Mouse (Mus musculus): ENCODE data around the gene Npb. TPM values are rescaled to one million over a fixed set of nuclear protein-coding genes. Genes with fewer than 3 reads are reported as not detected.
"Not testable (repeated sequence)": the region's sequence is repeated elsewhere in the genome, so short reads cannot be mapped to it uniquely, and the experiment has no call there.

Gene Npb
- polyA plus RNA-seq, 1 experiment from 2014 or later: 13.0 TPM

DNA sequence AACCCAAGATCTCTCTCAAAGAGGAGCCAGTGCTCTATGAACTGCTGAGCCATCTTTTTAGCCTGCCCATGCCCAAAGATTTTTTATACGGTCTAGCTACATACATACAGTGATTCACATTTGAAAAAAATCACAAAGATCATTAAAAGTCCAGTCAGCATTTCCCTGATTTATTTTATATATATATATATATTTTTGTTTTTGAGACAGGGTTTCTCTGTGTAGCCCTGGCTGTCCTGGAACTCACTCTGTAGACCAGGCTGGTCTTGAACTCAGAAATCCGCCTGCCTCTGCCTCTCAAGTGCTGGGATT is 25.3 kb upstream of the Npb start:
- WGBS: 89% methylated on average over 2 of the region's 2 CpGs
- peaks cover 54% of the 10 kb centered on the region for H3K36me3 ChIP-seq (ENCODE audit: control insufficient read depth, insufficient read depth, low read length)
- not testable (repeated sequence) for ATAC-seq (ENCODE audit: insufficient number of reproducible peaks, insufficient read depth, low FRiP score, low read depth)

DNA sequence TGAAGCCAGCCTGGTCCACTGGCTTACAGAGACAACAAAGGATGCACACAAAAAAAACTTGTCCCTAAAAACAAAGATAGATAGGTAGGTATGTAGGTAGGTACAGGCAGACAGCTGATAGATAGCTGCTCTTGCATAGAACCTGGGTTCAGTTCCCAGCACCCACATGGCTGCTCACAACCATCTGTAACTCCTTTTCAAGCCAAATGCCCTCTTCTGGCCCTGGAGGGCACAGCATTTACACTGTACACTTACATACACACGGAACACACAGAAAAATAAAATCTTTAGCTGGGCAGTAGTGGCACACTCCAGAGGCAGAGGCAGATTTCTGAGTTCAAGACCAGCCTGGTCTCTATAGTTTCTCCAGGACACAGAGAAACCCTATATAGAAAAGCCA is 24.3 kb upstream of the Npb start:
- Histone ChIP-seq H3K9ac (replicated peaks; ENCODE audit: low read depth, low read length) (no peak overlapping the region), H3K9me3 (ENCODE audit: control insufficient read depth, low read depth, low read length) (0 out of 2 replicates have a peak, but pooled peaks cover 3% of the 10 kb centered on the region), H3K36me3 (ENCODE audit: control insufficient read depth, insufficient read depth, low read length) (peaks cover 50% of the 10 kb centered on the region), H3K27me3 (ENCODE audit: control insufficient read depth, insufficient read depth, low read length) (no peaks in the 10 kb centered on the region), H3K27ac (ENCODE audit: low read length) (no peak overlapping the region), H3K4me1 (ENCODE audit: control insufficient read depth, insufficient read depth, low read length) (peaks cover 16% of the 10 kb centered on the region), H3K4me3 (ENCODE audit: low read depth, low read length) (no peak overlapping the region), H3K4me2 (replicated peaks; ENCODE audit: low read depth, low read length) (no peak overlapping the region)
- ATAC-seq (ENCODE audit: insufficient number of reproducible peaks, insufficient read depth, low FRiP score, low read depth): no peak
- 88% methylated on average over 1 of the region's 1 CpGs for WGBS

More for the DNA sequence above, 25.3 kb upstream of the Npb start:
- not testable (repeated sequence) for H3K27ac ChIP-seq (ENCODE audit: low read length); H3K9me3 ChIP-seq (ENCODE audit: control insufficient read depth, low read depth, low read length); H3K4me3 ChIP-seq (ENCODE audit: low read depth, low read length); H3K27me3 ChIP-seq (ENCODE audit: control insufficient read depth, insufficient read depth, low read length); H3K4me2 ChIP-seq (replicated peaks; ENCODE audit: low read depth, low read length); H3K9ac ChIP-seq (replicated peaks; ENCODE audit: low read depth, low read length)
- H3K4me1 ChIP-seq (ENCODE audit: control insufficient read depth, insufficient read depth, low read length): peaks cover 18% of the 10 kb centered on the region

DNA sequence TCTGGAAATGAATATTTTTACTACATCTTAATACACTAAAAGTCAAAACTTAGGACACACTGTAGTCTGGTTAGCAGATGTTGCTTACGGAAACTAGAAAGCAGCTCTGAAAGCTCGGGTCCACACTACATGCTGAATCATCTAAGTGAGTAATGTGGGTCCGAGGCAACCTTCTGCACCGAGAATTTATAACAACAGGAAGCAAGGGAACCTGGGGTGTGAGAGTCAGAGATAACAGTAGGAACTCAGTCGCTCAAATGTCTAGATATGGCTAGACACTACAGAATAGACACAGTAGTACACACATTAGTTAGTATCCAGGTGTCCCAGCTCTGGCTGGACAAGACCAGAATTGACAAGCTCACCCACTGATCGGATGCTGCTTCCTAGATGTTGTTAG is 19.7 kb upstream of the Npb start:
- Histone ChIP-seq H3K9ac (replicated peaks; ENCODE audit: low read depth, low read length) (no peak overlapping the region), H3K36me3 (ENCODE audit: control insufficient read depth, insufficient read depth, low read length) (peaks cover 82% of the 10 kb centered on the region), H3K4me3 (ENCODE audit: low read depth, low read length) (no peak overlapping the region), H3K27me3 (ENCODE audit: control insufficient read depth, insufficient read depth, low read length) (no peaks in the 10 kb centered on the region), H3K4me1 (ENCODE audit: control insufficient read depth, insufficient read depth, low read length) (no peaks in the 10 kb centered on the region), H3K4me2 (replicated peaks; ENCODE audit: low read depth, low read length) (no peak overlapping the region), H3K27ac (ENCODE audit: low read length) (no peak overlapping the region), H3K9me3 (ENCODE audit: control insufficient read depth, low read depth, low read length) (0 out of 2 replicates have a peak, but pooled peaks cover 3% of the 10 kb centered on the region)
- ATAC-seq (ENCODE audit: insufficient number of reproducible peaks, insufficient read depth, low FRiP score, low read depth): no peak
- WGBS: 95% methylated on average over 6 of the region's 6 CpGs

- Histone ChIP-seq H3K36me3 (ENCODE audit: control insufficient read depth, insufficient read depth, low read length) (peaks cover 51% of the 10 kb centered on the region), H3K9ac (replicated peaks; ENCODE audit: low read depth, low read length) (peak overlapping the region; percentile 100), H3K4me2 (replicated peaks; ENCODE audit: low read depth, low read length) (peak overlapping the region; percentile 98), H3K4me1 (ENCODE audit: control insufficient read depth, insufficient read depth, low read length) (peaks cover 18% of the 10 kb centered on the region; the same call in 1 of the 2 replicates), H3K27ac (ENCODE audit: low read length) (peak overlapping the region; percentile 80), H3K27me3 (ENCODE audit: control insufficient read depth, insufficient read depth, low read length) (no peaks in the 10 kb centered on the region), H3K9me3 (ENCODE audit: control insufficient read depth, low read depth, low read length) (no peaks in the 10 kb centered on the region), H3K4me3 (ENCODE audit: low read depth, low read length) (peak overlapping the region; percentile 99)
- WGBS: 3% methylated on average over 92 of the region's 99 CpGs
- ATAC-seq (ENCODE audit: insufficient number of reproducible peaks, insufficient read depth, low FRiP score, low read depth): peak; percentile 46
Observed at GRCm38 (mm10) chr11:120597240-120598235, 10.7 kb upstream of the Npb start.

GRCm38 (mm10) chr11:120598283-120598989 is 9.8 kb upstream of the Npb start, which contains the start of the genes Alyref and Anapc11:
Gene Alyref, minus strand, starts transcription at chr11:120598365.
Gene Anapc11, plus strand, starts transcription at chr11:120598421.
- Histone ChIP-seq H3K9me3 (ENCODE audit: control insufficient read depth, low read depth, low read length) (no peaks in the 10 kb centered on the region), H3K4me1 (ENCODE audit: control insufficient read depth, insufficient read depth, low read length) (peaks cover 18% of the 10 kb centered on the region; the same call in 1 of the 2 replicates), H3K4me3 (ENCODE audit: low read depth, low read length) (peak within 1 kb of the TSS; percentile 99), H3K9ac (replicated peaks; ENCODE audit: low read depth, low read length) (peak within 1 kb of the TSS; percentile 100), H3K27me3 (ENCODE audit: control insufficient read depth, insufficient read depth, low read length) (no peaks in the 10 kb centered on the region), H3K4me2 (replicated peaks; ENCODE audit: low read depth, low read length) (peak within 1 kb of the TSS; percentile 98), H3K27ac (ENCODE audit: low read length) (peak within 1 kb of the TSS; percentile 85), H3K36me3 (ENCODE audit: control insufficient read depth, insufficient read depth, low read length) (peaks cover 48% of the 10 kb centered on the region)
- ATAC-seq (ENCODE audit: insufficient number of reproducible peaks, insufficient read depth, low FRiP score, low read depth): peak; percentile 97
- under 1% methylated on average over 88 of the region's 88 CpGs for WGBS

GRCm38 (mm10) chr11:120598990-120599549 is 9.2 kb upstream of the Npb start:
- no peak for ATAC-seq (ENCODE audit: insufficient number of reproducible peaks, insufficient read depth, low FRiP score, low read depth)
- H3K4me3 ChIP-seq (ENCODE audit: low read depth, low read length): peak overlapping the region; percentile 99

GRCm38 (mm10) chr11:120600716-120601115 is 7.6 kb upstream of the Npb start:
- Histone ChIP-seq H3K4me3 (ENCODE audit: low read depth, low read length) (no peak overlapping the region), H3K4me2 (replicated peaks; ENCODE audit: low read depth, low read length) (no peak overlapping the region), H3K27ac (ENCODE audit: low read length) (no peak overlapping the region), H3K27me3 (ENCODE audit: control insufficient read depth, insufficient read depth, low read length) (no peaks in the 10 kb centered on the region), H3K9me3 (ENCODE audit: control insufficient read depth, low read depth, low read length) (no peaks in the 10 kb centered on the region), H3K4me1 (ENCODE audit: control insufficient read depth, insufficient read depth, low read length) (peaks cover 18% of the 10 kb centered on the region; the same call in 1 of the 2 replicates), H3K36me3 (ENCODE audit: control insufficient read depth, insufficient read depth, low read length) (peaks cover 47% of the 10 kb centered on the region), H3K9ac (replicated peaks; ENCODE audit: low read depth, low read length) (no peak overlapping the region)
- ATAC-seq (ENCODE audit: insufficient number of reproducible peaks, insufficient read depth, low FRiP score, low read depth): no peak
- 95% methylated on average over 3 of the region's 3 CpGs for WGBS

More at GRCm38 (mm10) chr11:120598990-120599549, 9.2 kb upstream of the Npb start:
- WGBS: 46% methylated on average over 17 of the region's 17 CpGs
- H3K9ac ChIP-seq (replicated peaks; ENCODE audit: low read depth, low read length): peak overlapping the region; percentile 100
- no peaks in the 10 kb centered on the region for H3K9me3 ChIP-seq (ENCODE audit: control insufficient read depth, low read depth, low read length)
- H3K4me2 ChIP-seq (replicated peaks; ENCODE audit: low read depth, low read length): peak overlapping the region; percentile 77
- no peaks in the 10 kb centered on the region for H3K27me3 ChIP-seq (ENCODE audit: control insufficient read depth, insufficient read depth, low read length)
- H3K27ac ChIP-seq (ENCODE audit: low read length): peak overlapping the region; percentile 85
- peaks cover 46% of the 10 kb centered on the region for H3K36me3 ChIP-seq (ENCODE audit: control insufficient read depth, insufficient read depth, low read length)
- peaks cover 18% of the 10 kb centered on the region; the same call in 1 of the 2 replicates for H3K4me1 ChIP-seq (ENCODE audit: control insufficient read depth, insufficient read depth, low read length)

DNA sequence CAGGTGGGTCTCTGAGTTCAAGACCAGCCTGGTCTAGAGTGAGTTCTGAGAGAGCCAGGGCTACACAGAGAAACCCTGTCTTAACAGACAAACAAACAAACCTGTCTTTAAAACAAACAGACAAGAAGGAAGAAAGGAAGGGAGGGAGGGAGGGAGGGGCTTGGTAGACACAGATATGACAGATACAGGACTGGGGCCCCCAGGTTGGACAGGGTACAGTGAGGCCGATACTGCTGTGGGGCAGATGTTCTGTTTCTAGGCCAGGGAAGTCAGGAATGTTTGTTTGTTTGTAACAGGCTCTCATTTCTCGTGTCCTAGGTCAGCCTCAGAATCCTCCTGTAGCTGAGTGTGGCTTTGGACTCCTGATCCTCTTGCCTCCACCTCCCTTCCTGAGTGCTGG is 4.7 kb upstream of the Npb start:
- no peak overlapping the region for H3K9ac ChIP-seq (replicated peaks; ENCODE audit: low read depth, low read length)
- peaks cover 38% of the 10 kb centered on the region for H3K36me3 ChIP-seq (ENCODE audit: control insufficient read depth, insufficient read depth, low read length)
- no peaks in the 10 kb centered on the region for H3K9me3 ChIP-seq (ENCODE audit: control insufficient read depth, low read depth, low read length)
- WGBS: 69% methylated on average over 2 of the region's 2 CpGs
- H3K27ac ChIP-seq (ENCODE audit: low read length): no peak overlapping the region
- ATAC-seq (ENCODE audit: insufficient number of reproducible peaks, insufficient read depth, low FRiP score, low read depth): no peak
- peaks cover 16% of the 10 kb centered on the region for H3K4me1 ChIP-seq (ENCODE audit: control insufficient read depth, insufficient read depth, low read length)
- H3K4me3 ChIP-seq (ENCODE audit: low read depth, low read length): no peak overlapping the region
- no peaks in the 10 kb centered on the region for H3K27me3 ChIP-seq (ENCODE audit: control insufficient read depth, insufficient read depth, low read length)
- H3K4me2 ChIP-seq (replicated peaks; ENCODE audit: low read depth, low read length): no peak overlapping the region
